Mouse (Mus musculus): ENCODE results near the gene Slc36a1. TPM values are rescaled to one million over a fixed set of nuclear protein-coding genes. Genes with fewer than 3 reads are reported as not detected.

Slc36a1 gene
- polyA plus RNA-seq, 1 experiment from 2014 or later, result 2.1 TPM

Other genes starting within 250 kb of the Slc36a1 start
- gene Tnip1, start 241.4 kb upstream of the Slc36a1 start, polyA plus RNA-seq (2015; fragmentation: Nextera tagmentation; extraction: Ambion mirVana), result 24.2 and 25.0 TPM in 2 replicates
- 380 and 403 TPM in 2 replicates for gene Anxa6, start 170.9 kb upstream of the Slc36a1 start, polyA plus RNA-seq (2015; fragmentation: Nextera tagmentation; extraction: Ambion mirVana)
- 1.7 and 3.8 TPM in 2 replicates for gene Ccdc69, start 126.2 kb upstream of the Slc36a1 start, polyA plus RNA-seq (2015; fragmentation: Nextera tagmentation; extraction: Ambion mirVana)
- gene Gm2a, start 106.2 kb upstream of the Slc36a1 start, polyA plus RNA-seq (2015; fragmentation: Nextera tagmentation; extraction: Ambion mirVana), result 38.9 and 43.1 TPM in 2 replicates
- gene Slc36a3, start 52.6 kb upstream of the Slc36a1 start, polyA plus RNA-seq (2015; fragmentation: Nextera tagmentation; extraction: Ambion mirVana), result not detected in 2 replicates
- gene Slc36a2, start 19.3 kb upstream of the Slc36a1 start, polyA plus RNA-seq (2015; fragmentation: Nextera tagmentation; extraction: Ambion mirVana), result 2.1 and 3.6 TPM in 2 replicates
- gene Fat2, start 132.2 kb downstream of the Slc36a1 start, polyA plus RNA-seq (2015; fragmentation: Nextera tagmentation; extraction: Ambion mirVana), result 0.99 and 1.1 TPM in 2 replicates
- gene Sparc, start 218.8 kb downstream of the Slc36a1 start, polyA plus RNA-seq (2015; fragmentation: Nextera tagmentation; extraction: Ambion mirVana), result 3,190 and 4,050 TPM in 2 replicates

All from limb, embryonic 15.5 days (tissue).